Mouse (Mus musculus): ENCODE results near the gene Wnt10b. TPM values are rescaled to one million over a fixed set of nuclear protein-coding genes. Genes with fewer than 3 reads are reported as not detected.

Gene Wnt10b
- polyA plus RNA-seq, 1 experiment from 2014 or later = 0.19 TPM

DNA sequence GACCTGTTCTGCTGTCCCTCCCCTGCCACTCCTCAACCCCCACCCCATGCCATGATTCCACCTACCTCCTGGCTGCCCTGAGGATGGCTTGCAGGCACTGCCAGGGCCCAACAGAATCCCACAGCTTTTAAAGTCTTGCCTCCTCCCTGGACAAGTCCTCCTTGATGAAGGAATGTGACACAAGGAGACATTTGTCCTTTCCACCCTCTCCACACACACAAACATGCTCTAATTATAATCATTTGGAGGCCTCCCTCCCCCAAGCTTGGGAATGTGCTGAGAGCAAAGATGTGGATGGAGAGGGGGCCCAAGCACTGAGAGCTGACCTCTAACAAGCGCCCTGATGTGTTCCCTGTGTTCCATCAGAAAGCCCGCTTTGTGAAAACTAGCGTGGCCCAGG, 31.4 kb upstream of the Wnt10b start, which contains the start of gene Ddn:
Gene Ddn, minus strand, starts transcription at position 101 of the 400 bp plus-strand sequence.
- H3K27me3 ChIP-seq (ENCODE audit: control insufficient read depth, insufficient read depth, low read length) = peaks cover 47% of the 10 kb centered on the region

DNA sequence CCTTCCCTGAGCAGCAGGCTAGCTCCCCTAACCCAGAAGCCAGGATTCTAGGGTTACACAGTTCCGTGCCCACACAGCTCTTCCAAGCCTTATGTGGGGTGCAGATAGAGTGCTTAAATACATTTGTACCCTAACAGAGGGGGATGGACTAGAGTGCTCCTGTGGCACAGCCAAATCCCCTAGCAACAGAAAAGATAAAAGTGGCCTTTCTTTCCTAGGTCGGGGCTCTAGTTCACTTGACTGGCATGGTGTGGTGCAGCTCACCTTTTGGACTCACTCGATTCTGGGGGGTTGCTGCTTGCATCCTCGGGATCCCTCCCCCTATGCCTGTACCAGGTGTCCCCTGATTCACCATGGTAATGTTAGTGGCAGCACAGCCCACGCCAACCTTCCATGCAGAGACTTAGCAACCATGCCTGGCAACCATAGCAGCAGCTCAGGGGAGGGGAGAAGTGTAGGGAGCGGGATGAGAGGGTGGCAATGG, 30.7 kb upstream of the Wnt10b start:
- H3K4me2 ChIP-seq (ENCODE audit: low read depth, low read length) = peak overlapping the region; percentile 71
- 0 out of 2 replicates have a peak, but pooled peaks have one; percentile 23 for ATAC-seq (ENCODE audit: low read depth)
- WGBS = 5% methylated on average over 6 of the region's 6 CpGs
- peaks cover 48% of the 10 kb centered on the region for H3K27me3 ChIP-seq (ENCODE audit: control insufficient read depth, insufficient read depth, low read length)
- no peaks in the 10 kb centered on the region for H3K36me3 ChIP-seq (ENCODE audit: control insufficient read depth, insufficient read depth, low read length)
- peak overlapping the region; percentile 46; the same call in 1 of the 2 replicates for H3K4me3 ChIP-seq (ENCODE audit: low read depth, low read length)
- H3K9me3 ChIP-seq (ENCODE audit: control insufficient read depth, low read length) = no peaks in the 10 kb centered on the region
- H3K4me1 ChIP-seq (ENCODE audit: control insufficient read depth, insufficient read depth, low read length) = peaks cover 27% of the 10 kb centered on the region
- no peak overlapping the region for H3K27ac ChIP-seq (ENCODE audit: low read depth, low read length)
- H3K9ac ChIP-seq (replicated peaks; ENCODE audit: low read depth, low read length) = 0 out of 2 replicates have a peak overlapping the region, but pooled peaks have one; percentile 37

More for the DNA sequence above, 31.4 kb upstream of the Wnt10b start, which contains the start of gene Ddn:
- peak within 1 kb of the TSS; percentile 71 for H3K4me2 ChIP-seq (ENCODE audit: low read depth, low read length)
- 0 out of 2 replicates have a peak within 1 kb of the TSS, but pooled peaks have one; percentile 37 for H3K9ac ChIP-seq (replicated peaks; ENCODE audit: low read depth, low read length)
- 44% methylated on average over 3 of the region's 3 CpGs for WGBS
- H3K9me3 ChIP-seq (ENCODE audit: control insufficient read depth, low read length) = no peaks in the 10 kb centered on the region
- ATAC-seq (ENCODE audit: low read depth) = no peak
- H3K4me3 ChIP-seq (ENCODE audit: low read depth, low read length) = peak within 1 kb of the TSS; percentile 46
- peaks cover 27% of the 10 kb centered on the region for H3K4me1 ChIP-seq (ENCODE audit: control insufficient read depth, insufficient read depth, low read length)
- H3K36me3 ChIP-seq (ENCODE audit: control insufficient read depth, insufficient read depth, low read length) = no peaks in the 10 kb centered on the region; the same call in 1 of the 2 replicates
- H3K27ac ChIP-seq (ENCODE audit: low read depth, low read length) = no peak within 1 kb of the TSS

DNA sequence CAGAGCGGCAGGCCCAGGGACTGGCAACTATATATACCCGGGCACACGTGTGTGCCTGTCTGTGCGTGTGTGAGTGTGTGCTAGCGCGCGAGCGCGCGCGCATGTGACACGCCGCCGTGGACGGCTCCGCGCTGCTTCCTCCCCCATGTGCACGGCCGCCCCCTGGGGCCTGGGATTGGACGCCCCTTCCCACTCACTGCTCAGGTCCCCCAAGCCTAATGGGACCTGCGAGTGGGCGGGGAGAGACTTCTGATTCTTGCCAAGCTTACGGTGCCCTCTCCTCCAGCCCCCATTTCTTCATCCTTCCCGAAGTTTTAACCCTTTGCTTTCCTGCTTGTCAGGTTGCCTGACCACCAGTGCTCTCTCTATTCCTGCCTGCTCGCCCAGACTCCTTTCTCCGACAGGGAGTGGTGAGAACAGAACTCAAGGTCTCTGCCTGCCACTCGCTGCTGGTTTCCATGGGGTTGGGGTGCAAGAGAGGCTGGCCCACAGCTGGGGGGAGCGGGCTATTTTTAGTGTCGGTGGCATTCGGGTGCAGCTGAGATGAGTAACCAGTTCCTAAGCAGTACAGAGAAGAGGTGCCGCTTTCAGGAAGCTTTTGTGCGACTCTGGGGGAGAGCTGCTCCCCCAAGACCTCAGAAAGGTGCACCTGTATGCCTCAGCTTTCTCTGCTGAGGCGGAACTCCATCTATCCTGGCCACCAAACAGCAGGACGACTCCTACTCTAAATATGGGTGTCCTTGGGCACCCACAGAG, 30.1 kb upstream of the Wnt10b start:
- H3K4me1 ChIP-seq (ENCODE audit: control insufficient read depth, insufficient read depth, low read length) = peaks cover 27% of the 10 kb centered on the region
- H3K9me3 ChIP-seq (ENCODE audit: control insufficient read depth, low read length) = no peaks in the 10 kb centered on the region
- under 1% methylated on average over 34 of the region's 34 CpGs for WGBS
- H3K27ac ChIP-seq (ENCODE audit: low read depth, low read length) = no peak overlapping the region
- H3K4me3 ChIP-seq (ENCODE audit: low read depth, low read length) = peak overlapping the region; percentile 46
- H3K9ac ChIP-seq (replicated peaks; ENCODE audit: low read depth, low read length) = peak overlapping the region; percentile 37
- peak overlapping the region; percentile 71 for H3K4me2 ChIP-seq (ENCODE audit: low read depth, low read length)
- H3K36me3 ChIP-seq (ENCODE audit: control insufficient read depth, insufficient read depth, low read length) = no peaks in the 10 kb centered on the region
- peak; percentile 26 for ATAC-seq (ENCODE audit: low read depth)
- H3K27me3 ChIP-seq (ENCODE audit: control insufficient read depth, insufficient read depth, low read length) = peaks cover 50% of the 10 kb centered on the region

DNA sequence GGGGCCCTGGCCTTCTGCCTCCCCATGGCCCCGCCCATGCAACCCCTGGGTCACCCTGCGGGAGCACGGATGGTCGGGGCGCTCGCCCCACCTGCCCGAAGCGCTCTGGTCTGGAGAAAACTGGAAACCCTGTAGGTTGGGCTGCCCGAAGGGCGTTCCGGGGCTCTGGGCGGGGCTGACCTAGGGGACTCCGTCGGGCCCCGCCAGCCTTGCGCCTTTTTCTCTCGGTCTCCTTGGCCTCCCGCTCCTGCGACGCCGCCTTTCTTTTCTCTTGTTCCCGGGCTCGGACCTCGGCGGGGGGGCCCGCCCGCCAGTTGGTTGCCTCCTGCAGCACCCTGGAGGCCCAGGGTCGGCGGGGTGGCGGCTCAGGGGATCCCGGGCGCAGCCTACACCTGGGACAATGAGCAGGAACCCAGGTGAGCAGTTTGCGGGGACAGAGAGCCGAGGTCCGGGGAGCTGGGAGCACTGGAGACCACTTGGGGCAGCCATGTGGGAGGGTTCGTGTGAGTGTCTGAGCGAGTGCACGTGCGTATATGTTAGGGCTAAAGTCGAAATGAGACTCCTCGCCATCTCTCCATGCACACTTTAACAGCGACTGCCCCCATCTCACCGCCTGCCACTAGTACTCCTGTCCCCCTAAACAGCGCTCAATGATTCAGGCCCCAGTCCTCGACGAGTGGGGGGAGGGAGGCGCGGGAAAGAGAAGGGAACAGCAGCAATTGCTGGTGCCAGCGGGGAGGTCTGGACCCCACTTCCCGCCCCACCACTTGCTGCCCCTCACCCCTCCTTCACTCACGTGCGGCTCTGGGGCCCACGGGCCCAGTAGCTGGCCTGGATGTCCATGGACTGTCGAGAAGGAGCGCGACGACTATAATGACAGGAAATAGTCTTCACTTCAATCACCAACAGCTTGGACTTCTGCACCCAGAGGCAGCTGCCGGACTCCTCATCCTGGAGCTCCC, 29.1 kb upstream of the Wnt10b start:
- peaks cover 56% of the 10 kb centered on the region for H3K27me3 ChIP-seq (ENCODE audit: control insufficient read depth, insufficient read depth, low read length)
- H3K27ac ChIP-seq (ENCODE audit: low read depth, low read length) = no peak overlapping the region
- 0 out of 2 replicates have a peak overlapping the region, but pooled peaks have one; percentile 37 for H3K9ac ChIP-seq (replicated peaks; ENCODE audit: low read depth, low read length)
- no peaks in the 10 kb centered on the region for H3K9me3 ChIP-seq (ENCODE audit: control insufficient read depth, low read length)
- H3K4me3 ChIP-seq (ENCODE audit: low read depth, low read length) = peak overlapping the region; percentile 46
- no peaks in the 10 kb centered on the region for H3K36me3 ChIP-seq (ENCODE audit: control insufficient read depth, insufficient read depth, low read length)
- peaks cover 27% of the 10 kb centered on the region for H3K4me1 ChIP-seq (ENCODE audit: control insufficient read depth, insufficient read depth, low read length)
- 1% methylated on average over 58 of the region's 58 CpGs for WGBS
- H3K4me2 ChIP-seq (ENCODE audit: low read depth, low read length) = peak overlapping the region; percentile 71
- no peak for ATAC-seq (ENCODE audit: low read depth)

DNA sequence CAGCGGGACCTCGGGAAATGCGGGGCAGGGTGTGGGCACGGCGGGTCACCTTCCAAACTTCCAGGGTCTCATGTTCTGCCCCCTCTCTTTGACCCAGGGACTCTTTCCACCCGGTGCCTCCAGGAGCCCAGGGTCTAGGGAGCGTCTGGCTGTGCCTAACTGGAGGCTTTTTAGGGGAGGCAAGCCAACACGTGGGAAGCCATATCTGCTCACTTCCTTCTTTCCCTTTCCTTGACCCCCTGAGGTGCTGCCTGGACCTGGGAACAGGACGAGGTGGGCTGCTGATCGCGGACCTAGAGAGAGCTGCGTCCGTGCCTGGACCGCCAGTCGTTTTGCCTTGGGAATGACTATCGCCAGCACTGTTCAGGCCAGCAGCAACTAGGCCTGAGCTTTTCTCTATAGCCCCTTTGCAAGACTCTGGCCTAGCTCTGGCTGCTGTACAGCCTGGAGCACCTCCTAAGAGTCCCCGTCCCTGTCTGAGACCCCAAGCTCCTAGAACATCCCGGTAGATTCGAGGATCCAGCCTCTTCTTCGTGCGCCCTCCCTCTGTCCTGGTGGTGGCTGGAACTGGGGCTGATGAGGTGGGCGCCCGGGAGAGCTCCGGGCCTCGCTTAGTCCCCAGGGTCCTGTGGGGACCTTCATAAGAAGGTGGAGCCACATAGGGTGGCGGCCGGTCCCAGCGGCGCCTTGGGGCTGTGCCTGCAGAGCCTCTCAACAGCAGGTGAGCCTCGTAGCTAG, 28.3 kb upstream of the Wnt10b start:
- Histone ChIP-seq H3K9ac (replicated peaks; ENCODE audit: low read depth, low read length) (no peak overlapping the region; the same call in 1 of the 2 replicates), H3K4me1 (ENCODE audit: control insufficient read depth, insufficient read depth, low read length) (peaks cover 27% of the 10 kb centered on the region)

DNA sequence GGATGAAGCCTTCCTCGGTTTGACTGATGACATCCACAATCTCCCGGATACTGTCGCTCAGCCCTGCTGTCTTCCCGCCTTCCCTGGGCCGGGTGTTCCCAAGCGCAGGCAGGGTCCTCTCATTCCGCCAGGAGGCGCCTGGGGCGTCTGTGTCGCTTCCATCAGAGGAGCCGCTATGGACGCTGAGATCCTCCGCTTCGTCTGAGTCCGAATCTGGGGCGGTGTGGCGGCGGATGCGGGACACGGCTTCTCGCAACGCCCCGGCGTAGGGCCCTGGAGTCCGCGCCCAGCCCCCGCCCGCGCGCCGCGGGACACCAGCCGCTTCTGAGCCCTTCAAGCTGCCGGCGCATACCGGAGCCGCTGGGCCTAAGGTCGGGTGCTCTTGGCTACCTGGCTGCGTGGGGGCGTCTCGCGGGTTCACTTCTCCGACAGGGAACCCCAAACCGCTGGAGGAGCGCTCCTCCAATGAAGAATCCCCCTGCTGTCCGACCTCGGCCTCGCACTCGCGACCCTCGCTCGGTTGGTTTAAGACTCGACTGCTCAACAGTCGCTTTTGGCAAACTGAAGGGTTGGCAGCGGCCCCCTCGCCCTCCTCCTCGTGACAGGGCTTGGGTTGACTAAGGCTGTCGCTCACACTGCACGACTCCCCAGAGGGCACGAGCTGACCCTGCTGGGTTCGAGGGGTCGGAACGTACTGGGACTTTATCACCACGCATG, 27.5 kb upstream of the Wnt10b start:
- Histone ChIP-seq H3K36me3 (ENCODE audit: control insufficient read depth, insufficient read depth, low read length) (no peaks in the 10 kb centered on the region), H3K9me3 (ENCODE audit: control insufficient read depth, low read length) (no peaks in the 10 kb centered on the region), H3K27me3 (ENCODE audit: control insufficient read depth, insufficient read depth, low read length) (peaks cover 64% of the 10 kb centered on the region), H3K4me2 (ENCODE audit: low read depth, low read length) (peak overlapping the region; percentile 67), H3K4me1 (ENCODE audit: control insufficient read depth, insufficient read depth, low read length) (peaks cover 27% of the 10 kb centered on the region), H3K4me3 (ENCODE audit: low read depth, low read length) (peak overlapping the region; percentile 39), H3K27ac (ENCODE audit: low read depth, low read length) (no peak overlapping the region), H3K9ac (replicated peaks; ENCODE audit: low read depth, low read length) (peak overlapping the region; percentile 52)
- peak; percentile 42; the same call in 1 of the 2 replicates for ATAC-seq (ENCODE audit: low read depth)
- 1% methylated on average over 64 of the region's 64 CpGs for WGBS

More for the DNA sequence above, 28.3 kb upstream of the Wnt10b start:
- Histone ChIP-seq H3K9me3 (ENCODE audit: control insufficient read depth, low read length) (no peaks in the 10 kb centered on the region), H3K4me2 (ENCODE audit: low read depth, low read length) (peak overlapping the region; percentile 67; the same call in 1 of the 2 replicates), H3K27me3 (ENCODE audit: control insufficient read depth, insufficient read depth, low read length) (peaks cover 61% of the 10 kb centered on the region), H3K4me3 (ENCODE audit: low read depth, low read length) (peak overlapping the region; percentile 39; the same call in 1 of the 2 replicates), H3K36me3 (ENCODE audit: control insufficient read depth, insufficient read depth, low read length) (no peaks in the 10 kb centered on the region), H3K27ac (ENCODE audit: low read depth, low read length) (no peak overlapping the region)
- no peak for ATAC-seq (ENCODE audit: low read depth)
- WGBS = 5% methylated on average over 30 of the region's 30 CpGs

DNA sequence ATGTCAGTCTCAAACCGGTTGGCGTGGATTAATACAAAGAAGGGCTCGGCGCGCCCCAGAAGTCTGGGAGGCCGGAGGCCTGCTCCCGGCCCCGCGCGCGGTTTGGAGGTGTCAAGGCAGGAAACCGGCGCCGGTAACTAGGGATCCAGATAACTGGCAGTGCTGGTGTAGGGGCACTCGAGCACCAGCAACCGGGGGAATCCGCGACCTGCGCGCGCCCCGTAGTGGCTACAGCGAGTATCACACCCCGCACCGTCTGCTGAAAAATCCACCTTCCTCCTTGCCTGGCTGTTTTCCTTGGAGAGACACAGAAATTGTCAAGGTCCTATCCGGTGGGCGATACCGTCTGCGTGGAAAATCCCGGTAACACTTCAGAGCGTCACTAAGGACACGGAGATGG, 26.1 kb upstream of the Wnt10b start:
- ATAC-seq (ENCODE audit: low read depth) = peak; percentile 42; the same call in 1 of the 2 replicates
- under 1% methylated on average over 32 of the region's 32 CpGs for WGBS
- H3K27ac ChIP-seq (ENCODE audit: low read depth, low read length) = no peak overlapping the region
- H3K4me2 ChIP-seq (ENCODE audit: low read depth, low read length) = peak overlapping the region; percentile 19; the same call in 1 of the 2 replicates
- no peak overlapping the region; the same call in 1 of the 2 replicates for H3K9ac ChIP-seq (replicated peaks; ENCODE audit: low read depth, low read length)
- H3K9me3 ChIP-seq (ENCODE audit: control insufficient read depth, low read length) = no peaks in the 10 kb centered on the region
- peaks cover 27% of the 10 kb centered on the region for H3K4me1 ChIP-seq (ENCODE audit: control insufficient read depth, insufficient read depth, low read length)
- peak overlapping the region; percentile 16; the same call in 1 of the 2 replicates for H3K4me3 ChIP-seq (ENCODE audit: low read depth, low read length)
- no peaks in the 10 kb centered on the region for H3K36me3 ChIP-seq (ENCODE audit: control insufficient read depth, insufficient read depth, low read length)
- peaks cover 58% of the 10 kb centered on the region for H3K27me3 ChIP-seq (ENCODE audit: control insufficient read depth, insufficient read depth, low read length)

Data from neural tube, embryonic 14.5 days (tissue).